Mouse (Mus musculus) lung, embryonic 14.5 days (tissue): ENCODE results near the gene Gm20388. TPM values are rescaled to one million over a fixed set of nuclear protein-coding genes. Genes with fewer than 3 reads are reported as not detected.

ENCODE experiments used
- ATAC-seq: fragments of 200-750 bp; cut with Nextera tagmentation; 2 replicates; pipeline ENCODE4 v1.8.0; 2017; ENCODE audit warnings: mild to moderate bottlenecking, moderate TSS enrichment, moderate library complexity; ENCODE audit not compliant: insufficient read depth
- DNase-seq: peaks from one replicate; pipeline ENCODE4 v3.0.0-alpha.2; 2015
- H3K27ac ChIP-seq: fragments of 300-500 bp; sonication (generic); 2 replicates; pipeline ENCODE4 v1.5.1; 2014; ENCODE audit warnings: low read depth, mild to moderate bottlenecking, moderate library complexity
- H3K27me3 ChIP-seq: fragments of 300-500 bp; sonication (generic); 2 replicates; pipeline ENCODE4 v1.6.1; 2014; ENCODE audit warnings: low read length, control low read depth; ENCODE audit not compliant: insufficient read depth
- H3K36me3 ChIP-seq: fragments of 300-500 bp; sonication (generic); 2 replicates; pipeline ENCODE4 v1.6.1; 2014; ENCODE audit warnings: control low read depth; ENCODE audit not compliant: insufficient read depth
- H3K4me1 ChIP-seq: fragments of 300-500 bp; sonication (generic); 2 replicates; pipeline ENCODE4 v1.6.1; 2014; ENCODE audit warnings: antibody characterized with exemption, control low read depth; ENCODE audit not compliant: insufficient read depth
- H3K4me2 ChIP-seq: fragments of 300-500 bp; sonication (generic); 2 replicates; pipeline ENCODE4 v1.6.1; 2014; ENCODE audit warnings: mild to moderate bottlenecking
- H3K4me3 ChIP-seq: fragments of 300-500 bp; sonication (generic); 2 replicates; pipeline ENCODE4 v1.5.1; 2014; ENCODE audit warnings: low read depth, low read length
- H3K9ac ChIP-seq: fragments of 300-500 bp; sonication (generic); 2 replicates; pipeline ENCODE4 v1.6.1; 2014
- H3K9me3 ChIP-seq: fragments of 300-500 bp; sonication (generic); 2 replicates; pipeline ENCODE4 v1.6.1; 2016; ENCODE audit warnings: low read depth, low read length, control low read depth
- CTCF ChIP-seq: IDR thresholded peaks from 2 replicates; pipeline ENCODE4 v1.5.1; 2016; ENCODE audit warnings: antibody characterized with exemption, low read depth
- WGBS: fragments of 180-500 bp; shearing (Covaris S2); extraction: QIAGEN DNeasy Blood & Tissue Kit; methylation state at CpG from one replicate; pipeline ENCODE4 v1.1.7; 2014; 5-methylcytosine and 5-hydroxymethylcytosine counted together
- polyA plus RNA-seq: library from polyadenylated mRNA; unstranded; fragments of >200 nt; fragmentation: Nextera tagmentation; extraction: Ambion mirVana; gene quantifications from 2 replicates; pipeline ENCODE4 v1.2.1, GENCODE M21; 2014

Gm20388 gene
- polyA plus RNA-seq, 1 experiment from 2014 or later: not detected

DNA sequence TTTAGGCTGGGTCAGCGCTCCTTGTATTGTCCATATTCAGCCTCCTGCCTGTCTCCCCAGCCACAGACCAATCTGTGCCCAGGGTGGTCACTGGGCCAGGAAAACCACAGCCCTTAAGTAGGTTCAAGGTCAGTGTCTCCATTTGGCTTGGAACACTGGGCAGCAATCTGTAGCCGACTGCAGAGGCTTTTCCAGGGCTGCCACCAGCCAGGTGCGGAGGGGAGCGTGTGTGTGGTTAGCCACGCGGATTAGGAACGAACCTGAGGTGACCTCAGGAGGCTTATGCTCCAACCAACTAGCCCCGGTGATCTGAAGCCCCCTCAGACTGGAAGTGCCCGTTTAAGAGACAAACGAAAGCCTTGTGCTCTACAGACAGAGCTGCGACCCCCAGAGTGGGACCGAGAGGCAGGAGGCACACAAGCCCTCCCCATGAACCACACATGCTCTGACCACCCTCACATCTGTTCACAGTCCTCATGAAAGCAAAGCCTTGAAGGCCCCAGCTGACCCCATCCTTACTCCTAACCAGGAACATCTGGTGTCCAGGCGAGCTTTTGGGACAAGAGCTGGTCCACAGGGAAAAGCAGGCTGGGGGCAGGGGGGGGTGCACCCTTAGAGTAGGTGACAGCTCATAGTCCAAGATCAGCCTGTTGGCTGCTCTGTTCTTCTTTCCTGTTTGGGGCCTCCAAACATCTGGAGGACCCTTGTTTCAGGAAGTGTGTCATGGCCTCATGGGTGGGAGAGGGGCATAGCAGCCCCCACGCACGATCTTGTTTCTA, 2737.7 kb downstream of the Gm20388 start:
- Histone ChIP-seq H3K9me3 (no peaks in the 10 kb centered on the region), H3K27me3 (no peaks in the 10 kb centered on the region; the same call in 1 of the 2 replicates), H3K4me1 (no peaks in the 10 kb centered on the region), H3K4me2 (no peak overlapping the region), H3K4me3 (no peak overlapping the region), H3K36me3 (0 out of 2 replicates have a peak, but pooled peaks cover 3% of the 10 kb centered on the region), H3K9ac (no peak overlapping the region), H3K27ac (no peak overlapping the region)
- no peak for TF ChIP-seq CTCF
- 50% methylated on average over 15 of the region's 15 CpGs for WGBS
- ATAC-seq (no peak), DNase-seq (no peak)

DNA sequence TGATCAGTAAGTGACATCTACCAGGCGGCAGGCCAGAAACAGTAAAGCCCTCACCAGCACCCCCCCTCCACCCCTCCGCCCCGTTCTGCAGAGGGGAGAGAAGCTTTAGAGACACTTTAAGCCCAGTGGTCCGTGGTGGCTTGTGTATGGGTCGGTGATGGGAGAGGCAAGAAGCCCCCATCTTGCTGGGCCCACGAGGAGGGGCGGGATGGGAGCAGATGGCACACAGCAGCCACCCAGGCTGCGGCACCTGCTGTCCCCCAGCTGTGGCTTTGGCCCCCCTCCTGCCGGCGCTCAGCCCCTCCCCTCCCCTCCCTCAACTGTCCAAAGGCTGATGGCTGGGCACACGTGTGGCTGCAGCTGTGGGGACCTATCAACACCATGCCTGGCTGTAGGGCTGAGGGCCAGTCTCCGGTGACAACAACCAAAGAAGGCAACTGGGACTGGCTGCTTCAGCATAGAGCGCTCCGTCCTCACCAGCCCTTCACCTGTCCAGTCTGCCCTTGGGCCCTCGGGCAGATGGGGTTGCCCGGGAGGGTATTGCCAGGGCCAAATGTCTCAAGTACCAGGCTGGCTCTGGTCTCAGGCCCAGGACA, 2740.8 kb downstream of the Gm20388 start:
- Histone ChIP-seq H3K27ac (no peak overlapping the region), H3K4me2 (no peak overlapping the region), H3K9me3 (no peaks in the 10 kb centered on the region), H3K4me3 (no peak overlapping the region), H3K9ac (no peak overlapping the region), H3K27me3 (no peaks in the 10 kb centered on the region), H3K36me3 (0 out of 2 replicates have a peak, but pooled peaks cover 3% of the 10 kb centered on the region), H3K4me1 (peaks cover 17% of the 10 kb centered on the region)
- no peak for TF ChIP-seq CTCF
- ATAC-seq (no peak), DNase-seq (no peak)
- WGBS: 70% methylated on average over 16 of the region's 16 CpGs

DNA sequence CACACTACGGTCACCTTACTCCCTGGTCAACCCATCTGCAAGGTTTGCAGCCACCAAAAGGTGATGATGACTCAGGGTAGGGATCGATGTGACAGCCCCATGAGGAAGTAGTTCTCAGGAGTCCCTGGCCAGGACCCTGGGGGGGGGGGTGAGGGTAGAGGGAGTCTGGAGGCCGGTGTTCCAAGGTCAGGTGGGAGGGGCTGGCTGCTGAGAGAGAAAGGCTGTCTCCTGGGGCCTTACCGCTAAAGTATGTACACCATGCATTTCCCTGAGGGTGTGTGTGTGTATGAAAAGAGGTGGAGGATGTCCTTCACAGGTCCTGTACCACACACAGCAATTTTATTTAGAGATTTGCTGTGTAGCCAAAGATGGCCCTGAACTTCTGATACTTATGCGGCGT, 2742.0 kb downstream of the Gm20388 start:
- no peak overlapping the region for H3K4me2 ChIP-seq
- no peaks in the 10 kb centered on the region for H3K9me3 ChIP-seq
- no peak overlapping the region for H3K27ac ChIP-seq
- DNase-seq: no peak
- H3K9ac ChIP-seq: no peak overlapping the region
- H3K27me3 ChIP-seq: no peaks in the 10 kb centered on the region
- ATAC-seq: no peak
- no peak for TF ChIP-seq CTCF
- 53% methylated on average over 6 of the region's 6 CpGs for WGBS
- H3K4me1 ChIP-seq: peaks cover 17% of the 10 kb centered on the region
- H3K4me3 ChIP-seq: no peak overlapping the region
- H3K36me3 ChIP-seq: 0 out of 2 replicates have a peak, but pooled peaks cover 3% of the 10 kb centered on the region

DNA sequence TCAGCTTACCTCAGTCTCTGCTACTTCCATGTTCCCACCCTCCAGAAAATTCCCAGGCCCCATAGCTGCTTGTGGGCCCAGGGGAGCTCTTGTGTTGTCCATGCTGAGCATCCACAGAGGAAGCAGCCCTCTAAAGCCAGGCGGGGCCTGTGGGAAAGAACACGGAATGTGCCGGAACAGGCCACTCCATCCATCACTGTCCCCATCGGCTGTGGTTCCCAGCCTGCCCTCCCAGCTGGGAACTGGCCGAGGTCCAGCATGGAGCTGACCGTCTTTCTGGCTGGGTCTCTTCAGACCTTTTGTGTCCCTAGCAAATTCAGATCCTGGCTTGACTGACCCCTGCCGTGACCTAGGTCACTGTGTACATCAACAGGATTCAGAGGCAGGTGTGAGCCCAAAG, 2744.1 kb downstream of the Gm20388 start:
- TF ChIP-seq CTCF: no peak
- ATAC-seq (peak; percentile 71), DNase-seq (peak; percentile 83)
- peaks cover 25% of the 10 kb centered on the region for H3K4me1 ChIP-seq
- H3K27ac ChIP-seq: no peak overlapping the region
- WGBS: 15% methylated on average over 7 of the region's 7 CpGs
- H3K4me3 ChIP-seq: no peak overlapping the region
- no peaks in the 10 kb centered on the region for H3K36me3 ChIP-seq
- H3K9me3 ChIP-seq: no peaks in the 10 kb centered on the region
- no peak overlapping the region for H3K9ac ChIP-seq
- H3K4me2 ChIP-seq: no peak overlapping the region
- no peaks in the 10 kb centered on the region for H3K27me3 ChIP-seq

DNA sequence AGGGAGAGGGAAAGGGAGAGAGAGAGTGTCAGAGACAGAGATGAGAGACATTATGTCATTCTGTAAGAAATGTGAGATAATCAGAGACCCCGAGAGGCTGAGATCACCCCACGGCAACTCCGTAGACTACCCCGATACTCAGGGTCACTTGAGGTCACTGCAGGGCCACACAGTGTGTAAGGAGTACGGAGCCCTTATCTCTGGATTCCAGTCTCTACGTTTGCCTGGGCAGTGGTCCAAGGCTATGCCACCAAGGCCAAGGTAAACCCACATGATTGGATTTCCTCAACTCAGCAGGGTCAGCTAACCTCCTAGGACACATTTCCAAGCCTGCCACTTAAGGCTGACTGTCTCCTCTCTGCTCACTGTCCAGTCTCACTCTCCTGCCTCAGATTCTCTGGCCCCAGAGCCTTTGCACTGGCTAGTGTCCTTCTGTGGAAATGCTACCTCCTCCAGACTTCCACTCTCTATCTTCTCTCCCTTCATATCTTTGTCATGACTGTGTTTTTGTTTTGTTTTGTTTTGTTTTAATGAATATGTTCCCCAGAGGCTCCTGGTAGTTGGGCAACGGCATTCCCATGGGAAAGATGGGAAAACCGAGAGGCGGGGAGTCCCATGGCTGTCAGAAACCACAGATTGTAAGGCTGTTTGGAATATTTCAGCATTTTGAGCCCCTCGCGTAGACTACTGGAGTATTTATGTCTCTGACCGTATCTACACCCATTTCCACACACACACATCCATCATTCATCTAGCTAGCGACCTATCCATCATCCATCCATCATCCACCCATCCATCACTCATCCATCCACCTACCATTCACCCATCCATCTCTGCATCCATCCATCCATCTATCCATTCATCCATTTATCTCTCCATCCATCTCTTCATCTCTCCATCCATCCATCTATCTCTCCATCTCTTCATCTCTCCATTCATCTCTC, 2745.7 kb downstream of the Gm20388 start:
- H3K36me3 ChIP-seq: no peaks in the 10 kb centered on the region
- H3K27me3 ChIP-seq: no peaks in the 10 kb centered on the region
- DNase-seq: no peak
- no peak for TF ChIP-seq CTCF
- WGBS: 53% methylated on average over 13 of the region's 13 CpGs
- no peak for ATAC-seq
- H3K9ac ChIP-seq: no peak overlapping the region
- H3K4me1 ChIP-seq: peaks cover 27% of the 10 kb centered on the region
- no peak overlapping the region for H3K27ac ChIP-seq
- H3K9me3 ChIP-seq: no peaks in the 10 kb centered on the region
- no peak overlapping the region for H3K4me3 ChIP-seq
- H3K4me2 ChIP-seq: no peak overlapping the region

DNA sequence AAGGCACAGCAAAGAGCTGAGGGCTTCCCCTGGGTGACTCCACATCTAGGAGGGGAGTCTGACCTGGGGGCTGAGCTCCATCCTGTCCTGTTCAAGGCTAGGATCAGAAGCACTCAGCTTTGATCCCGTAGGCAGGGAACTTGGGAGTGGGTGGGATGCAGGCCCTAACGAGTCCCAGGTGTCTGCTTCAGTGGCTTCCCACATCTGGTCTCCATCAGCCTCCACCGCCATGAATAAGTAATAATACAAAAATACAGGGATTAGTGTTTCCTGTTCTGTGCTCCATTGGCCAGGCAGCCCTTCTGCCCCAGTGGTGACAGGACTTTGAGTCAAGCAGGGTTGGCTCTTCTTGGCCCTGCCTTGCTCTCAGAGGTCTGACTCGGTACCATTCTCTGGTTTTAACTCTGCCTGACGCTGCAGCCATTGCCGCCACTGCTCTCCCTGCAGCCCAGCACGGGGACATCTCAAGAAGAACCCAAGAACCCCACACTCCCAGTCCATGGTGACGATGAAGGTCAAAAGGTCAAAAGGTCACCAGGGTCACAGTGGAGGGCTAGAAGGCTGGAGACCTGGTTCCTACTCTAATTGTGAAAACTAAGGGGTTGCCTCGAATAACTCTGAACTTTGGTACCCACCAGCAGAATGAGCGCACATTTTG, 2747.6 kb downstream of the Gm20388 start:
- ATAC-seq: no peak
- Histone ChIP-seq H3K27ac (no peak overlapping the region), H3K36me3 (no peaks in the 10 kb centered on the region), H3K4me3 (no peak overlapping the region), H3K4me2 (no peak overlapping the region), H3K9me3 (no peaks in the 10 kb centered on the region), H3K9ac (no peak overlapping the region), H3K4me1 (peaks cover 29% of the 10 kb centered on the region), H3K27me3 (no peaks in the 10 kb centered on the region)
- WGBS: 63% methylated on average over 10 of the region's 10 CpGs
- DNase-seq: no peak
- TF ChIP-seq CTCF: no peak
